Mouse (Mus musculus): ENCODE measurements around the gene Prkcz.

Gene Prkcz

GRCm38 (mm10) chr4:155361303-155361791 lies at the start of gene Prkcz:
Gene Prkcz (minus strand): TSS chr4:155361361.
- peak; percentile 88 to 95 for DNase-seq

GRCm38 (mm10) chr4:155409058-155409776 lies 48.1 kb upstream of the Prkcz start, which contains the start of gene Cfap74:
Gene Cfap74 (plus strand): TSS chr4:155409190.
- DNase-seq: peak; percentile 66 to 71

- no peak for DNase-seq
Observed at GRCm38 (mm10) chr4:155408695-155409057, 47.5 kb upstream of the Prkcz start.

- no peak for DNase-seq
Observed at GRCm38 (mm10) chr4:155402489-155402888, 41.3 kb upstream of the Prkcz start.

- no peak for DNase-seq
Observed at GRCm38 (mm10) chr4:155401121-155401520, 40.0 kb upstream of the Prkcz start.

- no peak for DNase-seq
Observed at GRCm38 (mm10) chr4:155398222-155398540, 37.0 kb upstream of the Prkcz start.

GRCm38 (mm10) chr4:155397511-155398221 lies 36.5 kb upstream of the Prkcz start, which contains the start of gene Gabrd:
Gene Gabrd (minus strand): TSS chr4:155398112.
- DNase-seq: peak; percentile 54 to 64

GRCm38 (mm10) chr4:155396751-155397150 lies 35.6 kb upstream of the Prkcz start:
- no peak for DNase-seq

GRCm38 (mm10) chr4:155395471-155395870 lies 34.3 kb upstream of the Prkcz start:
- DNase-seq: no peak

- no peak for DNase-seq
Observed at GRCm38 (mm10) chr4:155387166-155387565, 26.0 kb upstream of the Prkcz start.

GRCm38 (mm10) chr4:155383326-155383725 lies 22.2 kb upstream of the Prkcz start:
- DNase-seq: no peak

GRCm38 (mm10) chr4:155382752-155383151 lies 21.6 kb upstream of the Prkcz start:
- DNase-seq: no peak

- no peak for DNase-seq
Observed at GRCm38 (mm10) chr4:155381974-155382373, 20.8 kb upstream of the Prkcz start.

- DNase-seq: no peak
Observed at GRCm38 (mm10) chr4:155371797-155372735, 10.9 kb upstream of the Prkcz start.

GRCm38 (mm10) chr4:155370737-155371715 lies 9.9 kb upstream of the Prkcz start:
- DNase-seq: no peak

- peak; percentile 53 to 81 for DNase-seq
Observed at GRCm38 (mm10) chr4:155368684-155369083, 7.5 kb upstream of the Prkcz start.

GRCm38 (mm10) chr4:155367739-155368138 lies 6.6 kb upstream of the Prkcz start:
- DNase-seq: no peak

GRCm38 (mm10) chr4:155366784-155367183 lies 5.6 kb upstream of the Prkcz start:
- DNase-seq: no peak

- no peak for DNase-seq
Observed at GRCm38 (mm10) chr4:155362443-155362842, 1.3 kb upstream of the Prkcz start.

GRCm38 (mm10) chr4:155360856-155361255 lies 305 bp downstream of the Prkcz start:
- DNase-seq: no peak

- DNase-seq: peak; percentile 42 to 53
Observed at GRCm38 (mm10) chr4:155359560-155360464, 1.3 kb downstream of the Prkcz start.

Data from lung, postnatal 4 days (tissue).